In the genomic region with DNA sequence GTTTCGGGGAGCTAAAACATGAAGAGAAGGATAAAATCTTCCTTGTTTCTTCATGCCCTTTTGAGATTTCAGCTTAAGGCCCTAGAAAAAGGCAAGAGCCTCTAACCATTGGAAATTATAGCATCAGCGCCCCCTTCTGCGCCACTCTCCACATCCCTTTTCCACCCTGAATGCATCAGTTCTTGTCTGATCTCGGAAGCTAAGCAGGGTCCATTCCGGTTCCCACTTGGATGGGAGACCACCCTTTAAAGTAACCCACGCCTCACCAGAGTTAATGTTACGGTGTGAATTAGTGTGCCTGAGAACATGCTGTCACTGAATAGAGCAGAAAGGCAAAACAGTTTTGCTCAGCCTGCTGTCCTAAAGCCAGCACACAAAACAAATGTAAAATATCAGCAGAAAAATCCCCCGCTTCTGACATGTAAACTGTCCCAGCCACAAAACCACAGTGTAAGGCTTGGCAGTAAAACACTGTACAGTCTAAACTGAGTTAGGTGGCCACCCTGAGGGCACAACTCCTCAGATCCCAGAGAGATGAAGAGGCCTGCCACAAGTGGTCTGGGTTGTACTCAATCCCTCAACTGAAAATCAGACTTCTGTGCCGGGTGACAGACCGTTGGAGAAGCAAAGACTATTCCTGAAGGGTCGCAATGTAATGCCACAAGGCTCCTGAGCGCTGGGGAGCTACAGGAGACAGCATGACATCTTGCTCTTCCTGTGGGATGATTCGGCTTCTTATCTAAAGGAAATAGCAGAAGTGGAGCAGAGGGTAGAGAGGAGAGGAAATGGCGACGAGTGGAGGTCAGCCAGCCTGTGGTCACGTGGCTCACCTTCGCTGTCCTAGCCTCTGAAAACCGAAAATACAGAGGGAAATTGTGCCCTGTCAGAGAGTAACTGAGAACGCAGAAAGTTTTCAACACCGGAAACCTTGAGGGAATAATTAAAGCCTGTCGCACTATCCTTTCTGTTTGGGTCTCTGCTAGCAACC, we compare ENCODE assay signal across 8 mouse cellular contexts.
DNase-seq lines count a peak whose midpoint lies in the region; TF ChIP-seq lines count a peak whose summit lies in the region.

No protein-coding gene starts in this region.

- peaks cover 13% of the 10 kb centered on the region for H3K4me1 ChIP-seq in heart, adult 2 months (ENCODE audit: control insufficient read depth, insufficient read depth, low read length)

- H3K27ac ChIP-seq in heart, adult 2 months, result peak overlapping the region; percentile 69

- TF ChIP-seq POLR2A in heart, adult 2 months (IDR thresholded peaks at IDR 0.05; ENCODE audit: insufficient read depth, low read depth, low read length), result no peak

- 32% methylated on average over 21 of the region's 21 CpGs for WGBS in heart, adult 2 months

- peak; percentile 29 to 70 for DNase-seq in adrenal gland, adult (ENCODE audit: inconsistent age in 2 of 2, low spot score in 1 of 2)
- no peak for DNase-seq in adrenal gland, postnatal 4 days (ENCODE audit: low spot score in 2 of 2)
- DNase-seq in right cerebral cortex, postnatal 4 days, result peak; percentile 46
- no peak for DNase-seq in right cerebral cortex, adult 18-20 months
- peak; percentile 50 to 64 for DNase-seq in heart, adult 2 months
- DNase-seq in kidney, postnatal 14 days, result peak; percentile 65
- peak; percentile 62 for DNase-seq in lung, postnatal 36 days
- DNase-seq in thymus, postnatal 14 days, result peak; percentile 67

- intact Hi-C loops in heart, adult 2 months (cut with DNase I), result loop anchor here (5.0 kb wide), 1 partner anchor 101 kb away; no protein-coding TSS in a partner anchor

- H3K79me2 ChIP-seq in heart, adult 2 months (replicated peaks; ENCODE audit: control insufficient read depth, insufficient read depth, low read length), result no peaks in the 10 kb centered on the region

- peak overlapping the region; percentile 18; the same call in 1 of the 2 replicates for H3K4me3 ChIP-seq in heart, adult 2 months

- TF ChIP-seq EP300 in heart, adult 2 months (IDR thresholded peaks at IDR 0.05; ENCODE audit: insufficient read depth, low read depth, low read length), result 0 out of 2 replicates have a peak, but pooled peaks have one; percentile 48

- no peaks in the 10 kb centered on the region for H3K27me3 ChIP-seq in heart, adult 2 months (ENCODE audit: control insufficient read depth, insufficient read depth, low read length)

- TF ChIP-seq CTCF in heart, adult 2 months (IDR thresholded peaks at IDR 0.05), result peak; percentile 54

- H3K9ac ChIP-seq in heart, adult 2 months (ENCODE audit: low read depth, low read length), result peak overlapping the region; percentile 2; the same call in 1 of the 2 replicates

- H3K36me3 ChIP-seq in heart, adult 2 months (ENCODE audit: control insufficient read depth, insufficient read depth, low read length), result peaks cover 6% of the 10 kb centered on the region

Comparison
In these comparisons a context has a peak if more than half of its experiments do, and no peak if none do; other contexts are left out.
1. DNase-seq: peak in adrenal gland, adult (2 of 2), right cerebral cortex, postnatal 4 days (single experiment), heart, adult 2 months (2 of 2), kidney, postnatal 14 days (single experiment), lung, postnatal 36 days (single experiment) and thymus, postnatal 14 days (single experiment); none in adrenal gland, postnatal 4 days (0 of 2) and right cerebral cortex, adult 18-20 months (single experiment).